Mouse (Mus musculus): ENCODE results near the gene a. TPM values are rescaled to one million over a fixed set of nuclear protein-coding genes. Genes with fewer than 3 reads are reported as not detected.
A peak's percentile ranks its signal among the peaks of the same experiment; 100 is the strongest.
"Not testable (repeated sequence)": the region's sequence is repeated elsewhere in the genome, so short reads cannot be mapped to it uniquely, and the experiment has no call there.

The a gene
- total RNA-seq, 2 experiments from 2014 or later = not detected

DNA sequence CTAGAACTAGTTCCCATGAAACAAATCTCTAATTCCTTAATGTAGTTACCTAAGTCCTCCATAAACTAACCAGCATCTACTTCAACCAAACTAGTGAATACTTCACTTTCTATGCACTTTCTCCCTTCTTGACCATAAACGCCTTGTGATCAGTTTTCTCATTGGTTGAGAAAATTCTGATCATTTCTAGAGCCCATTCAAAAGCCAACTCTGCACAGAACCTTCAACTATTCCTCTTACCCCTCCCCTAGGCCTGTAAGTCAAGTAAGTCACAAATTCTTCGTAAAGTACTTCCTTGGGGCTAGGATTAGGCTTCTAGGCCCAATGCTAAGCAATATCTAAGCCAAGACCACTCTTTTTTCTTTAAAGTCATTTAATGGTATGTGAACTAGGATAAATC is 100.4 kb downstream of the a start:
- Histone ChIP-seq H3K4me3 (peak overlapping the region; percentile 72), H3K27ac (peak overlapping the region; percentile 90)
- DNase-seq = no peak
- no peak for TF ChIP-seq CTCF (IDR thresholded peaks at IDR 0.05)
- intact Hi-C loops (cut with DNase I) = no loop called here

DNA sequence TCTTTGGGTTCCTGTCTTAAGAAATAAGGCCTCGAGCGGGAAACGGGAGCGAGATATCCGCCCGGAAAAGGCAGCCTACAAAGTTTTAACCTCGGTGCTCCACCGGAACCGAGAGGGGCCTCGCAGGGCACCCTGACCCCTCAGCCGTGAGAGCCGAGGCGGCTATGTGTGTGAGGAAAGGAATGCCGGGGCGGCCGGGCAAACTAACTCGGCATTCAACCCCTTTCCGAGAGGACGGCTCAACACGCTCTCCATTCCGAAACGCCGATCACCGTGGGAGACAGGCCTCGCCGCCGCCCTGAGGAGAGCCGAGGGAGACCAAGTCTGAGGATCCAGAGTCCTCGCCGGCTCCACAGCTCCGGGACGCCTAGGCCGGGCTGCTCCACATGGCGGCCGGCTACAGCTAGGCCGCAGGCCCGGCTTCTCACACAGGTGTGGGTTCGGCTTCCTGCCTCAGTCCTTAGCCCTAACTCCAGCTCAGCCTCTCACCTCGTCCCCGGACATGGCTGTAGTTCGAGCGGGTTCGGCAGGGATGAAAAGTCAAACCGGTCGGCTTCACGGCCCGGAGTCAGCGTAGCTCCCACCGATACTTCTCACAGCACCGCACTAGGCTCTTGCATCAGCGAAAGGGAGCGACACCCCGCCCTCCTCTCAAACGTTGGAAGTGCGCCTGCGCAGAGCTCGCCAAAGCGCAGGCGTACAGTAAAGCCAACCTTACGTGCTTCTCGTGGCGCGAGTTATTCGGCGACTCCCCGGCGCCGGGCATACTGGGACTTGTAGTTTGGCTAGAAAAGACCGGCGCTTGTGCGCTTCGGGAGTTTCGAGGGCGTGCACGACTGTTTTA is 101.2 kb downstream of the a start, which contains the start of gene Eif2s2:
Eif2s2 (minus strand) TSS at position 735 of the 844 bp plus-strand sequence.
- intact Hi-C loops (cut with DNase I) = loop anchor here (2.0 kb wide), 1 partner anchor 234 kb away; no protein-coding TSS in a partner anchor
- no peak for TF ChIP-seq CTCF (IDR thresholded peaks at IDR 0.05)

DNA sequence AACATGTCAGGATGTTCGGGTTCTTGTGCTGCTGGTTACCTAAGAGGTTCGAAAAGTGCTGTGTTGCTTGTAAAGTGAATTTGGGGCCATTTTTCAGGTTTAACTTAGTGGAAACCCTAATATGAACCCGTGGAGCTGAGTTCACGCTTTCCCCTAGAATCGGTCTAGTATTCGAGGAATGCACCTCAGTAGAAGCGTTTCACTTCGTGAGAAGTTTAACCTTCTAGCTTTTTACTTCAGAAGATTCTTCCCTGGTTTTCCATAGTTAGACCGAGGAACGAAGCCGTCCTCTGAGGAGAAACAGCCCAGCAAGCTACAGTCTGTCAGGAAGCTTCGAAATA is 101.8 kb downstream of the a start:
- no peak for TF ChIP-seq CTCF (IDR thresholded peaks at IDR 0.05)
- DNase-seq = no peak
- Histone ChIP-seq H3K27ac (peak overlapping the region; percentile 90), H3K4me3 (peak overlapping the region; percentile 72)
- intact Hi-C loops (cut with DNase I) = loop anchor here (2.0 kb wide), 1 partner anchor 234 kb away; no protein-coding TSS in a partner anchor

More for the DNA sequence above, 101.2 kb downstream of the a start, which contains the start of gene Eif2s2:
- Histone ChIP-seq H3K27ac (peak within 1 kb of the TSS; percentile 90), H3K4me3 (peak within 1 kb of the TSS; percentile 72)
- DNase-seq = peak; percentile 97

DNA sequence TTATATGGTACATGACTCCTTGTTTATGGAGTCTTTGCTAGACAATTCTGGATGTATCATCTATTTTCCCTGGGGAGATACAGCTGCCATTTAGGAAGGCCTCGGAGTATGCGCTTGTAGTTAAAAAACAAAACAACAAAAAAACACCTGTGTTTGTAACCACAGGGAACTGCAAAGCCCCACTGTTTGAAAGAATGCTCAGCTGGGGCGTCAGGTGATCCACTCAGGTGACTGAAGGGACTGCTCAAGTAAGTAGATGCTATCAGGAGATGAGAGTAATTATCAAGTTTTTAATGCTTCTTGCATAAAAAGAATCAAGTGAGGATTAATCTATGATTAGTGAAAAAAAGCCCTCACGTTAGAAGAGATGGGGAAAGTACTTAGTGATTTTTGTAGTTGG is 102.3 kb downstream of the a start:
- H3K27ac ChIP-seq = no peak overlapping the region
- no peak for TF ChIP-seq CTCF (IDR thresholded peaks at IDR 0.05)
- no peak for DNase-seq
- intact Hi-C loops (cut with DNase I) = loop anchor here (2.0 kb wide), 1 partner anchor 235 kb away; no protein-coding TSS in a partner anchor
- peak overlapping the region; percentile 72 for H3K4me3 ChIP-seq

DNA sequence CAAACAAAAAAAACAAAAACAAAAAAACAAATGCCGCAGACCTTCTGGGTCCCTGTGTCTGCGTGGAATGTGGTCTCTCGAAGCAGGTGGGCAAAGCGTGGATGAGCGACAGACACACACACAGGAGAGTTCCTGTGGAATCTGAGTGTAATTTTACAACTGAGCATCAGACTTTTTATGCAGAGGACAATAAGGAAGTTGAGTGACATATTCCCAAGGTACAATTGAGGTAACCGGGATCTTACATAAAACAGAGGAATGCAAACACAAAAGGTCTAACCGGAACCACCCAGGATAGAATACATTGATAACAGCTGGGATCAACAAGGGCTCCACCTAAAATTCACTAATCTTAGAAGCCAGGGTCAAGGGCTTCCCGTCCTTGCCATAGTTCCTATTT is 107.8 kb downstream of the a start:
- intact Hi-C loops (cut with DNase I); H3K4me3 ChIP-seq; H3K27ac ChIP-seq; DNase-seq: not testable (repeated sequence)

DNA sequence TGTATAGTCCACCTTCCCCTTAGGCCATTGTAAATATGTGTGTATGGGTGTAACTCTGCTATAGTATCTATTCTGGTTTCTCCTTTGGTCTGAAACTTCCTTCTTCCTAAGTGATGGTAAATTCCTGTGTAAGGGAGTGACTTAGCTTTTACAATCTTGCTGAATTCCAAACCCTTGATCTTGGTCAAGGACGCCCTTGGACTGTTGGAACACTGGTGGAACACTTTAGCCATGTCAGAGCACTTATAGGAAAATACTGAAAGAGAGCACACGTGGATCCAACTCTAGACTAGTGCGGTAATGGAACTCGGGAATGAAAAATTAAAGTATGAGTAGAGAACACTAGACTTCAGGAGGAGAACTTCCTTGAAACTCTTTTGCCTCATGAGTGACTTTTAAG is 108.2 kb downstream of the a start:
- H3K27ac ChIP-seq; intact Hi-C loops (cut with DNase I); DNase-seq; H3K4me3 ChIP-seq: not testable (repeated sequence)

DNA sequence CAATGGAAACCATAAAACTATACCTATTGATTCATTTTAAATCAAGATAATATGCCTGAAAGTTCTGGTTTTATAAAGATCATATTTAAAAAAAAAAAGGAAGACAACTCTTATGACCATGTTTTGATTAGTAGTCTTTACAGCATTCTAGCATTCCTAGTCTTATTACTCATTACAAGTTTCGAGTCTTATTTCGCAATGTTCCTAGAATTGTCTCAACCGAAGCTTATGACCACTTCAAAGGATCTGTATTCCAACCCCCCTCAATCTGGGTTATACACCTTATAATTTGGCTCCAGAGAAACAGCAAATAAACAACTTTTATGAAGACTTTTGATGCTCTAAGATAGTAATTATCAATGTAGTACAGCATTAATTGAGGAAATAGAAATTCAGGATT is 110.9 kb downstream of the a start:
- H3K27ac ChIP-seq = no peak overlapping the region
- DNase-seq = no peak
- H3K4me3 ChIP-seq = no peak overlapping the region
- TF ChIP-seq CTCF (IDR thresholded peaks at IDR 0.05) = no peak
- intact Hi-C loops (cut with DNase I) = no loop called here

DNA sequence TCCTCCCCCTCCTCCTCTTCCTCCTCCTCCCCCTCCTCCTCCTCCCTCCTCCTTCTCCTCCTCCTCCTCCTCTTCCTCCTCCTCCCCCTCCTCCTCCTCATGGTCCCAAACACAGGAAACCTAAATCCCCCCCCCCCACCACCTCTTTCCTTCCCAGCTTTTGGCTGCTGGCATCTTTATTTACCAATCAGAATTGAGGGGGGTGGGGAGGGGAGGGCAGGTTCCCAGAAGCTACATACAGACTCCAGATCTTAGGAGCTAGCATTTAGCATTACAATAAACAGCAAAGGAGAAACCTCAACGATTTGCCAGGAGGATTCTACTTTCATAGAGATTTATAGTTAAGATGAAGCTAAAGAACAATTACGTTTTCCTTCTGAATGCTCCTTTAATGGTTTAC is 114.6 kb downstream of the a start:
- intact Hi-C loops (cut with DNase I) = loop anchor here (5.0 kb wide), 1 partner anchor 37 kb away; no protein-coding TSS in a partner anchor
- TF ChIP-seq CTCF (IDR thresholded peaks at IDR 0.05) = no peak
- H3K27ac ChIP-seq = no peak overlapping the region
- DNase-seq = no peak
- no peak overlapping the region for H3K4me3 ChIP-seq

DNA sequence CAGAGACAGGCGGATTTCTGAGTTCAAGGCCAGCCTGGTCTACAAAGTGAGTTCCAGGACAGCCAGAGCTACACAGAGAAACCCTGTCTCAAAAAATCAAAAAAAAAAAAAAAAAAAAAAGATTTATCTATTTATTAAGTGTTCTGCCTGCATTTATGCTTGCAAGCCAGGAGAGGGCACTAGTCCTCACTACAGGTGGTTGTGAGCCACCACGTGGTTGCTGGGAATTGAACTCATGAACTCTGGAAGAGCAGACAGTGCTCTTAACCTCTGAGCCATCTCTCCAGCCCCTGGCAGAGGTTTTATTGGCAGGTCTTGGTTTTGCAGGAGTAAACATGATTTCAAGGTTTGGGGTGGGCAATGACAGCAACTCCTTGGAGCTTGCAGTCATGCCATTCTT is 117.0 kb downstream of the a start:
- H3K27ac ChIP-seq, H3K4me3 ChIP-seq, DNase-seq: not testable (repeated sequence)
- peak; percentile 4; the same call in 1 of the 2 replicates for TF ChIP-seq CTCF (IDR thresholded peaks at IDR 0.05)
- intact Hi-C loops (cut with DNase I) = loop anchor here (5.0 kb wide), 1 partner anchor 34 kb away; no protein-coding TSS in a partner anchor

DNA sequence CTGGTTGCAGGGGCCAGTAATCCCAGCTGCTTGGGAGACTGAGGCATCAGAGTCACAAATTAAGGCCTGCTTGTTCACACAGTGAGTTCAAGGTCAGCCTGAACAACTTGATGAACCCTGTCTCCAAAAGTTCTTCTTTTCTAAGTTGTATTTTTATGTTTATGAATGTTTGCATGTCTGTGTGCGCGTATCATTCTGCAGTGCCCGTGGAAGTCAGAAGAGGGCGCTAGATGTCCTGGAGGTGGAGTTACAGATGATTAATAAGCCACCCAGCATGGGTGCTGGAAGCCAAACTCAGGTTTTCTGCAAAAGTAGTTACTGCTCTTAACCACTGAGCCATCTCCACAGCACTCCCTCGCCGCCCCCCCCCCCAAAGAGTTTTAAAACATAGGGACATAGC is 118.6 kb downstream of the a start:
- DNase-seq = no peak
- no peak overlapping the region for H3K4me3 ChIP-seq
- TF ChIP-seq CTCF (IDR thresholded peaks at IDR 0.05) = no peak; the same call in 1 of the 2 replicates
- no peak overlapping the region for H3K27ac ChIP-seq
- intact Hi-C loops (cut with DNase I) = loop anchor here (5.0 kb wide), 1 partner anchor 33 kb away; no protein-coding TSS in a partner anchor

DNA sequence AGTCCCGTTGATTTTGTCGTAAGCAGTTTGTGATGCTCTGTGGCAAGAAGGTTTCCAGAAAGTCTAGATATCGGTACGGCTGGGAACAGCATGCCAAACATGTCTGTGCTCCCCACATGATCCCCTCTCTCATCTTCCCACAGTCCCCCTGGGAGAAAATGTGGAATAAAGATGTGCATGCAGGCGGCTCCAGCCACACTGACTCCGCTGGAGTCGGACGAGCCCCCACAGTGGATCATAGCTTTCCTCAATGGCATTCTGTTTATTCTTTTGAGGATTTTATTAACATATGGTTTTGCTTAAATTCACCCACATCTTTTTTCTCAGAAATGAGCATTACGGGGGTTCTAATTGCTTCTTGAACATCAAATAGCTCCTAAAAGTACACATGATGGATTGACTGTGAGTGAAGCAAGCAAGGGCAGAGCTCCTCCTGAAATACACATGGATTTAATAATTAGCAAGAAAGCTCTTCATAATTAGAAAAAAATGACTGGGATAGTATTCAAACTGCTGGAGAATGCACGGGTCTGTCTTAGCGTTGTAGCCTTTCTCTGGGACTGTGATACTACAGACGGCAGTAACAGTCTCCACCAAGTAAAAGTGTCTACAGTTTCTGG is 124.8 kb downstream of the a start:
- DNase-seq = no peak
- H3K4me3 ChIP-seq = no peak overlapping the region
- no peak for TF ChIP-seq CTCF (IDR thresholded peaks at IDR 0.05)
- intact Hi-C loops (cut with DNase I) = no loop called here
- H3K27ac ChIP-seq = no peak overlapping the region

DNA sequence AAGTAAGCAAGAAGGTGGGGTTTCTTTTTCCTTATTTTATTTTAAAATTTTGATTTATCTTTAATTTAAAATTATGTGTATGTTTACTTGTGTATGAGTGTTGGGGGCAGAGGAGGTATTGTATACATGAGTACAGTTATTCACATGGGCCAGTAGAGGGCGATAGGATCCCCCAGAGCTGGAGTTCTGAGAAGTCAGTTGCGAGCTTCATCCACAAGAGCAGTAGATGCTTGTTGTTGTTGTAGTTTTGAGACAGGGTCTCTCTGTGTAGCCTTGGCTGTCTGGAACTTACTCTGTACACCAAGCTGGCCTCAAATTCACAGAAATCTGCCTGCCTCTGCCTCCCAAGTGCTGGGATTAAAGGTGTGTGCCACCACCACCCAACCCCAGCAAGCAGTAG is 125.3 kb downstream of the a start:
- no peak overlapping the region for H3K27ac ChIP-seq
- peak; percentile 64 for TF ChIP-seq CTCF (IDR thresholded peaks at IDR 0.05)

More for the DNA sequence above, 125.3 kb downstream of the a start:
- no peak for DNase-seq
- H3K4me3 ChIP-seq = no peak overlapping the region
- intact Hi-C loops (cut with DNase I) = no loop called here

Data from gastrocnemius, adult 2 months (tissue).